Mouse (Mus musculus) hindbrain, embryonic 10.5 days (tissue): ENCODE data around the gene Tulp2. TPM values are rescaled to one million over a fixed set of nuclear protein-coding genes. Genes with fewer than 3 reads are reported as not detected.

ENCODE experiments used
- polyA plus RNA-seq: library from polyadenylated mRNA; unstranded; fragments of >200 nt; fragmentation: Nextera tagmentation; extraction: Ambion mirVana; gene quantifications from 2 replicates; pipeline ENCODE4 v1.2.1, GENCODE M21; 2016

The Tulp2 gene
- polyA plus RNA-seq, 1 experiment from 2014 or later = 0.47 TPM

Other genes with a start within 250 kb of the Tulp2 start
- 1.0 and 1.1 TPM in 2 replicates for gene Cd37, start 242.8 kb upstream of the Tulp2 start, polyA plus RNA-seq
- 0.26 TPM in 1 of 2 replicates, not detected in the other for gene Slc6a16, start 240.8 kb upstream of the Tulp2 start, polyA plus RNA-seq
- not detected in 2 replicates for gene Slc6a21, start 204.4 kb upstream of the Tulp2 start, polyA plus RNA-seq
- 10.5 and 12.5 TPM in 2 replicates for gene Trpm4, start 148.1 kb upstream of the Tulp2 start, polyA plus RNA-seq
- gene Hrc, start 146.6 kb upstream of the Tulp2 start, polyA plus RNA-seq = 0.36 and 0.42 TPM in 2 replicates
- gene Ppfia3, start 114.9 kb upstream of the Tulp2 start, polyA plus RNA-seq = 8.4 and 12.9 TPM in 2 replicates
- gene Lin7b, start 111.3 kb upstream of the Tulp2 start, polyA plus RNA-seq = 0.89 and 1.5 TPM in 2 replicates
- 223 and 271 TPM in 2 replicates for gene Snrnp70, start 86.1 kb upstream of the Tulp2 start, polyA plus RNA-seq
- gene Kcna7, start 76.2 kb upstream of the Tulp2 start, polyA plus RNA-seq = 0.07 TPM in 1 of 2 replicates, not detected in the other
- 1.0 and 1.1 TPM in 2 replicates for gene Ntf5, start 68.2 kb upstream of the Tulp2 start, polyA plus RNA-seq
- 0.60 and 1.5 TPM in 2 replicates for gene Lhb, start 61.1 kb upstream of the Tulp2 start, polyA plus RNA-seq
- 43.2 and 45.7 TPM in 2 replicates for gene Gys1, start 47.0 kb upstream of the Tulp2 start, polyA plus RNA-seq
- gene Ruvbl2, start 43.8 kb upstream of the Tulp2 start, polyA plus RNA-seq = 192 and 212 TPM in 2 replicates
- gene Ftl1, start 22.0 kb upstream of the Tulp2 start, polyA plus RNA-seq = 5,819 and 7,209 TPM in 2 replicates
- 264 and 295 TPM in 2 replicates for gene Bax, start 15.0 kb upstream of the Tulp2 start, polyA plus RNA-seq
- not detected in 2 replicates for gene Gm45808, start 4.9 kb downstream of the Tulp2 start, polyA plus RNA-seq
- 4.8 and 6.7 TPM in 2 replicates for gene Dhdh, start 6.9 kb downstream of the Tulp2 start, polyA plus RNA-seq
- gene Nucb1, start 28.5 kb downstream of the Tulp2 start, polyA plus RNA-seq = 110 and 115 TPM in 2 replicates
- gene Ppp1r15a, start 44.4 kb downstream of the Tulp2 start, polyA plus RNA-seq = 18.6 and 20.2 TPM in 2 replicates
- gene Plekha4, start 44.5 kb downstream of the Tulp2 start, polyA plus RNA-seq = 4.1 and 4.5 TPM in 2 replicates
- 1.1 and 1.5 TPM in 2 replicates for gene Hsd17b14, start 73.0 kb downstream of the Tulp2 start, polyA plus RNA-seq
- gene Bcat2, start 88.3 kb downstream of the Tulp2 start, polyA plus RNA-seq = 37.1 and 46.2 TPM in 2 replicates
- not detected in 2 replicates for gene Fgf21, start 133.6 kb downstream of the Tulp2 start, polyA plus RNA-seq
- 0.20 TPM in 1 of 2 replicates, not detected in the other for gene Fut1, start 135.4 kb downstream of the Tulp2 start, polyA plus RNA-seq
- 0.19 TPM in 1 of 2 replicates, not detected in the other for gene Izumo1, start 139.9 kb downstream of the Tulp2 start, polyA plus RNA-seq
- gene Rasip1, start 145.6 kb downstream of the Tulp2 start, polyA plus RNA-seq = 6.4 and 9.3 TPM in 2 replicates
- 2.6 and 2.9 TPM in 2 replicates for gene Mamstr, start 158.1 kb downstream of the Tulp2 start, polyA plus RNA-seq
- gene Fut2, start 184.5 kb downstream of the Tulp2 start, polyA plus RNA-seq = 0.12 and 0.21 TPM in 2 replicates
- gene Ntn5, start 202.1 kb downstream of the Tulp2 start, polyA plus RNA-seq = 0.39 and 0.98 TPM in 2 replicates
- 0.62 and 0.77 TPM in 2 replicates for gene Sec1, start 212.5 kb downstream of the Tulp2 start, polyA plus RNA-seq
- gene Car11, start 218.0 kb downstream of the Tulp2 start, polyA plus RNA-seq = 8.3 and 13.0 TPM in 2 replicates
- gene Dbp, start 223.2 kb downstream of the Tulp2 start, polyA plus RNA-seq = 3.0 and 3.4 TPM in 2 replicates
- 1,010 and 1,126 TPM in 2 replicates for gene Rpl18, start 233.6 kb downstream of the Tulp2 start, polyA plus RNA-seq
- gene Sphk2, start 236.1 kb downstream of the Tulp2 start, polyA plus RNA-seq = 33.6 and 35.5 TPM in 2 replicates
- 1.6 and 1.8 TPM in 2 replicates for gene Fam83e, start 239.3 kb downstream of the Tulp2 start, polyA plus RNA-seq
- not detected in 2 replicates for gene Spaca4, start 243.9 kb downstream of the Tulp2 start, polyA plus RNA-seq